Mouse (Mus musculus): ENCODE measurements around the gene Themis3.
"Not testable (repeated sequence)": the region's sequence is repeated elsewhere in the genome, so short reads cannot be mapped to it uniquely, and the experiment has no call there.

- not testable (repeated sequence) for TF ChIP-seq USF1 (IDR thresholded peaks at IDR 0.05; ENCODE audit: low read depth); POLR2A (IDR thresholded peaks at IDR 0.05; ENCODE audit: insufficient read length, low read depth); E2F4 (IDR thresholded peaks at IDR 0.05; ENCODE audit: insufficient read depth); REST (IDR thresholded peaks at IDR 0.05; ENCODE audit: insufficient read depth, insufficient read length)
Measured at GRCm38 (mm10) chr17:66522631-66523030, 71.8 kb downstream of the Themis3 start.
